Mouse (Mus musculus) embryonic facial prominence, embryonic 11.5 days (tissue): Measurements from ENCODE around the gene Plekhd1. TPM values are rescaled to one million over a fixed set of nuclear protein-coding genes. Genes with fewer than 3 reads are reported as not detected.
A peak's percentile ranks its signal among the peaks of the same experiment; 100 is the strongest.

ENCODE experiments used
- ATAC-seq: fragments of 200-750 bp; cut with Nextera tagmentation; replicated peaks from 2 replicates; pipeline ENCODE4 v1.8.0; 2017; ENCODE audit warnings: low read depth; ENCODE audit not compliant: insufficient number of reproducible peaks, low FRiP score, low TSS enrichment
- DNase-seq: peaks from one replicate; pipeline ENCODE4 v3.0.0-alpha.2; 2015; ENCODE audit warnings: low spot score
- H3K27ac ChIP-seq: fragments of 300-500 bp; sonication (generic); replicated peaks from 2 replicates; pipeline ENCODE4 v1.5.1; 2014; ENCODE audit warnings: mild to moderate bottlenecking, low read depth, low read length, control low read depth
- H3K27me3 ChIP-seq: fragments of 300-500 bp; sonication (generic); 2 replicates; pipeline ENCODE4 v1.6.1; 2014; ENCODE audit warnings: mild to moderate bottlenecking, low read length, moderate library complexity, mixed read lengths; ENCODE audit not compliant: control insufficient read depth, insufficient read depth
- H3K36me3 ChIP-seq: fragments of 300-500 bp; sonication (generic); replicated peaks from 2 replicates; pipeline ENCODE4 v1.6.1; 2014; ENCODE audit warnings: low read depth, mild to moderate bottlenecking, low read length, moderate library complexity, mixed read lengths; ENCODE audit not compliant: control insufficient read depth, insufficient read depth
- H3K4me1 ChIP-seq: fragments of 300-500 bp; sonication (generic); 2 replicates; pipeline ENCODE4 v1.6.1; 2014; ENCODE audit warnings: low read length, mixed read lengths; ENCODE audit not compliant: control insufficient read depth, insufficient read depth
- H3K4me2 ChIP-seq: fragments of 300-500 bp; sonication (generic); 2 replicates; pipeline ENCODE4 v1.6.1; 2014; ENCODE audit warnings: low read depth, mild to moderate bottlenecking, control low read depth, low read length, moderate library complexity
- H3K4me3 ChIP-seq: fragments of 300-500 bp; sonication (generic); 2 replicates; pipeline ENCODE4 v1.5.1; 2014; ENCODE audit warnings: low read depth, low read length, control low read depth
- H3K9ac ChIP-seq: fragments of 300-500 bp; sonication (generic); replicated peaks from 2 replicates; pipeline ENCODE4 v1.6.1; 2014; ENCODE audit warnings: mild to moderate bottlenecking, control low read depth, low read length
- H3K9me3 ChIP-seq: fragments of 300-500 bp; sonication (generic); replicated peaks from 2 replicates; pipeline ENCODE4 v1.6.1; 2016; ENCODE audit warnings: mild to moderate bottlenecking, low read length, inconsistent platforms, mixed read lengths; ENCODE audit not compliant: control insufficient read depth
- WGBS: fragments of 180-500 bp; shearing (Covaris S2); extraction: QIAGEN DNeasy Blood & Tissue Kit; methylation state at CpG from one replicate; pipeline ENCODE4 v1.1.7; 2014; 5-methylcytosine and 5-hydroxymethylcytosine counted together
- polyA plus RNA-seq: library from polyadenylated mRNA; unstranded; fragments of >200 nt; fragmentation: Nextera tagmentation; extraction: Ambion mirVana; gene quantifications from 2 replicates; pipeline ENCODE4 v1.2.1, GENCODE M21; 2014

The Plekhd1 gene
- polyA plus RNA-seq, 1 experiment from 2014 or later: 1.8 TPM

GRCm38 (mm10) chr12:80706208-80706914, 14.0 kb downstream of the Plekhd1 start:
- no peaks in the 10 kb centered on the region for H3K9me3 ChIP-seq
- H3K4me1 ChIP-seq: no peaks in the 10 kb centered on the region
- ATAC-seq (no peak), DNase-seq (no peak)
- no peak overlapping the region for H3K27ac ChIP-seq
- H3K36me3 ChIP-seq: no peaks in the 10 kb centered on the region
- no peaks in the 10 kb centered on the region for H3K27me3 ChIP-seq
- no peak overlapping the region for H3K4me2 ChIP-seq
- WGBS: 54% methylated on average over 11 of the region's 11 CpGs
- H3K9ac ChIP-seq: no peak overlapping the region
- no peak overlapping the region for H3K4me3 ChIP-seq

DNA sequence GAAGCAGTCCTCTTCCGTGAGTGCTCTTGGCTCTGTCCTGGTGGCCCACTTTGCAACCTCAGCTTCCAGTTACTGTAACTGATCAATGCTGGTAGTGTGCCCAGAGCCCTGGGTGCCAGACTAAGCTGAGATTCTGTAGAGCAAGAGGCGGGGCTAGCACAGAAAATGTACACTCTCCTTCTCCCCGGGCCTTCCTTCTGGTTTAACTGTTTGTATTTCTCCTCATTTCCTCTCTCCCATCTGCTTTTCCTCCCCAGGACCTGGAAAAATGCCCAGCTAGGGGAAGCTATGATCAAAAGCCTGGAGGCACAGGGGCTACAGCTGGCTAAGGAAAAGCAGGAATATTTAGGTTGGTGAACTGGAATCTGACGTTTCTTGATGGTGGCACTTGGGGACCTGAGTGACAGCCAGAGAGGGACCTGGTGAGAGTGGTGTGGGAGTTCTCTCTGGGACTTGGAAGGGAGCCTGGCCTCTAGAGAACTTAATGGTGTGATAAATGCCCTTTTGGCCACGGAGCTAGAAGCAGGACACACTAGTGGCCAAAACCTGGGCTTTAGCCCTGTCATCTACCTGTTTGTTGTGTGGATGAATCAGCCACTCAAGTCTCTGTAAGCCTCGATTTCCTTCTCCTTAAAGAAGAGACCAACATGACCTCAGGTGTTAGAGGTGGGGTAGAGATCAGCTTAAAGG, 14.7 kb downstream of the Plekhd1 start:
- ATAC-seq (no peak), DNase-seq (no peak)
- Histone ChIP-seq H3K4me2 (no peak overlapping the region), H3K27ac (no peak overlapping the region), H3K27me3 (no peaks in the 10 kb centered on the region), H3K4me1 (no peaks in the 10 kb centered on the region), H3K9ac (no peak overlapping the region), H3K36me3 (no peaks in the 10 kb centered on the region), H3K4me3 (no peak overlapping the region), H3K9me3 (no peaks in the 10 kb centered on the region)
- WGBS: 61% methylated on average over 6 of the region's 6 CpGs

GRCm38 (mm10) chr12:80715915-80716314, 23.5 kb downstream of the Plekhd1 start:
- no peaks in the 10 kb centered on the region for H3K27me3 ChIP-seq
- H3K4me2 ChIP-seq: no peak overlapping the region
- H3K9ac ChIP-seq: no peak overlapping the region
- H3K4me3 ChIP-seq: no peak overlapping the region
- H3K9me3 ChIP-seq: no peaks in the 10 kb centered on the region
- WGBS: 73% methylated on average over 6 of the region's 6 CpGs
- no peaks in the 10 kb centered on the region for H3K4me1 ChIP-seq
- ATAC-seq (no peak), DNase-seq (no peak)
- no peaks in the 10 kb centered on the region for H3K36me3 ChIP-seq
- no peak overlapping the region for H3K27ac ChIP-seq

GRCm38 (mm10) chr12:80719141-80719540, 26.8 kb downstream of the Plekhd1 start:
- Histone ChIP-seq H3K4me2 (no peak overlapping the region), H3K9ac (no peak overlapping the region), H3K27ac (no peak overlapping the region), H3K4me3 (no peak overlapping the region), H3K9me3 (no peaks in the 10 kb centered on the region), H3K27me3 (no peaks in the 10 kb centered on the region), H3K36me3 (no peaks in the 10 kb centered on the region), H3K4me1 (no peaks in the 10 kb centered on the region)
- DNase-seq (no peak), ATAC-seq (no peak)
- WGBS: 73% methylated on average over 2 of the region's 2 CpGs

DNA sequence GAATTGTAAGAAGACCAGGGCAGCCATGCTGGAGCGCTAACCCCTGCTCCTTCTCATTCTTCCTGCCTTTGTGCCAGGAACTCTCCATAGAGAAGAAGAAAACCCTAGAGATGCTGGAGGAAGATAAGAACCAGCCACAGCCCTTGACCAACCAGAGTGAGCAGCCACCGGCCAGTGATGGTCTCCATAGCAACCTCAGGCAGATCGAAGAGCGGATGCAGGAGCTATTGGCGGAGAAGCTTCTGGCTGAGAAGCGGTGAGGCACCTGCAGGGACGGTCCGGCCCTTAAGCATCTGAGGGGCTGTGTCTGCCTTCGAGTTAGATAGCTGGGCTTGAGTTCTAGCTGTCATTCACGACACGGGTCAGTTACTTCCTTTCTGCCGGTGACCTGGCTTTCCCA, 28.1 kb downstream of the Plekhd1 start:
- Histone ChIP-seq H3K9ac (no peak overlapping the region), H3K36me3 (no peaks in the 10 kb centered on the region), H3K4me1 (no peaks in the 10 kb centered on the region), H3K4me3 (no peak overlapping the region), H3K4me2 (no peak overlapping the region), H3K9me3 (no peaks in the 10 kb centered on the region), H3K27me3 (no peaks in the 10 kb centered on the region), H3K27ac (no peak overlapping the region)
- 73% methylated on average over 12 of the region's 12 CpGs for WGBS
- ATAC-seq: no peak
- no peak for DNase-seq

DNA sequence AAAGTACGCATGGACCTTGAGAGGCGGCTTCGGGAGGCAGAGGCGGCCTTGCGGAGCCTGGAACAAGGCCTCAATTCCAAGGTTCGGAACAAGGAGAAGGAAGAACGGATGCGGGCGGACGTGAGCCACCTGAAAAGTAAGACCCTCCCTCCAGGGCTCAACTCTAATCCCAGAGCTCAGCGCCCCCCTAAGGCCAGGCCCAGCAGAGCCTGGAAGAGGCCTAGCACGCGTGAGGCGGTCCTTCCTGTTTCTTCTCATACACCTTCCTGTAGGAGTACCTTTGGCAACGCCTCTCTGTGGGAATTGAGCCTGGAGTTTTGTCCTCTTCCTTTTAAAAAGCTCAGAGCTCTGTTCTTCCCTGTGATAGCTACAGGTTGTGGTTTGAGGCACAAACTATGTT, 29.1 kb downstream of the Plekhd1 start:
- H3K9me3 ChIP-seq: no peaks in the 10 kb centered on the region
- no peak overlapping the region for H3K27ac ChIP-seq
- no peaks in the 10 kb centered on the region for H3K4me1 ChIP-seq
- H3K36me3 ChIP-seq: no peaks in the 10 kb centered on the region
- WGBS: 87% methylated on average over 15 of the region's 15 CpGs
- H3K9ac ChIP-seq: no peak overlapping the region
- ATAC-seq (no peak), DNase-seq (no peak)
- H3K27me3 ChIP-seq: no peaks in the 10 kb centered on the region
- no peak overlapping the region for H3K4me2 ChIP-seq
- H3K4me3 ChIP-seq: no peak overlapping the region

DNA sequence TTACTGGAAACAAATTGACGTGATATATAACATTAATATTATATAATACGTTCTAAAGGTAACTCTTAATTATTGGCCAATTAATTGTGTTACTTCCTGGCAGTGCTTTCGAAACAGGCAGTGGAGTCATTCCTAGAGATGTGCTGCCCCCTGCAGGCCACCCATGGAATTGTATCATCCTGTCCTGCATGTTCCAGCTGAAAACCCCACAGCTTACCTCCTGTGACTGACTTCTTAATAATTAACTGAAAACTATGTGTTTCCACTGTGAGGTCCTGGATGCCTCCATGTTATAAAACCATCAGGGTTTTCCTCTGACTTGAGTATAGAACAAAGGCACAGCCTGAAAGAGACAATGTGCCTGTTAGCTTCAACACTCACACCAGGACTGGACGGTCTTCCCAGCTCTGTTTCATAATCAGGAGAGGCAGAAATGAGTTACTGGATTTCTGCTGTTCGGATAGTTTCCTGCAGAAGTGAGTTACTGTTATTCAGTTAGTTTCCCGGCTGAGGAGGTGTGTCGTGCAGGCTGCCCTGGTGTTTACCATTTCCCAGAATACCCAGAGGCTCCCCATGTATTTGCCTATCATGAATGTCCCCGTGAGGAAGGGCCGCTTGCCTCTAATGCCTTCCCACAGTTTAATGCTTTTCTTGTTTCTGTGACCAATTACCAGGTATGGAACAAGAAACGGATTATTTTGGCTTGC, 32.6 kb downstream of the Plekhd1 start:
- Histone ChIP-seq H3K36me3 (no peaks in the 10 kb centered on the region), H3K4me2 (no peak overlapping the region), H3K4me3 (no peak overlapping the region), H3K9me3 (no peaks in the 10 kb centered on the region), H3K9ac (no peak overlapping the region), H3K27ac (no peak overlapping the region), H3K27me3 (no peaks in the 10 kb centered on the region), H3K4me1 (no peaks in the 10 kb centered on the region)
- ATAC-seq (no peak), DNase-seq (peak; percentile 81)
- WGBS: 35% methylated on average over 10 of the region's 10 CpGs

- WGBS: 29% methylated on average over 1 of the region's 1 CpGs
Observed at GRCm38 (mm10) chr12:80728207-80728606, 35.8 kb downstream of the Plekhd1 start.

More at GRCm38 (mm10) chr12:80728207-80728606, 35.8 kb downstream of the Plekhd1 start:
- no peak for DNase-seq
- no peaks in the 10 kb centered on the region for H3K36me3 ChIP-seq
- no peaks in the 10 kb centered on the region for H3K27me3 ChIP-seq
- H3K4me3 ChIP-seq: no peak overlapping the region
- H3K4me1 ChIP-seq: no peaks in the 10 kb centered on the region
- no peak overlapping the region for H3K4me2 ChIP-seq
- H3K27ac ChIP-seq: no peak overlapping the region
- ATAC-seq: no peak
- no peak overlapping the region for H3K9ac ChIP-seq
- H3K9me3 ChIP-seq: no peaks in the 10 kb centered on the region
